Mouse (Mus musculus): Measurements from ENCODE around the gene Nagpa. TPM values are rescaled to one million over a fixed set of nuclear protein-coding genes. Genes with fewer than 3 reads are reported as not detected.

The Nagpa gene
- 13.2 and 14.6 TPM in 2 replicates for polyA plus RNA-seq (2015; fragmentation: Nextera tagmentation; extraction: Ambion mirVana)

DNA sequence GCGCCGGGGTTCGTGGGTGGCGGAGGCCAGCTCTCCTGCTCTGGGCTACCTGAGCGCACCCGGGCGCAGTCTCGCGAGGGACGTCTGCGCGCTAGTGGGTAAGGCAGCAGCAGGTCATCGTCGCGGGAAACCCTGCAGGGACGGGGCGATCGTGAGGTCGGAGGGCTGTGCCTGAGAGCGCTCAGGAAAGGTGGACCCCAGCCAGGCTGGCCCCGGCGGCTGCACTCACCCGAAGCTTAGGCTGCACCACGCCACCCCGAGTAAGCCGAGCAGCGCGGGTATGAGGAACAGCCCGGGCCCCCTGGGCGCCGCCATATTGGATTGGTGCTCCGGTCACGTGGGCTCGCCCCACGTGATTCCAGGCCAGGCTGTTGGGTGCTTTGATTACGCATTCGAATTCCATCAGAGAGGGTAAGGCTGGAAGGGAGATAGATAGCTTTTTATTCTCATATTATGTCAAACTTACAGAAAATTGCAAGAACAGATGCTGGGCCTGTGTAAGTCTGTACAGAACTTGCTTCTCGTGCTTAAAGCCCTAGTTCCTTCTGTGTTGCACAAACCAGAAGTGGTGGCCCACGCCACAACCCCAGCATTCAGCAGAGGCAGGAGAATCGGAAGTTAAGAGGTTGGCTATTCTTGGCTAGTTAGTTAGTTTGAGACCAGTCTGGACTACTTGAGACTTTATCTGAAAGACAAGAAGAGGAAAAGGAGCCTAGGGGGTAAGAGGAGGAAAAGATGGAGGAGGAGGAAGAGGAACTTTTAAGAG lies at the start of gene Nagpa:
TSS of gene Nagpa (minus strand) at position 345 of the 766 bp plus-strand sequence.

DNA sequence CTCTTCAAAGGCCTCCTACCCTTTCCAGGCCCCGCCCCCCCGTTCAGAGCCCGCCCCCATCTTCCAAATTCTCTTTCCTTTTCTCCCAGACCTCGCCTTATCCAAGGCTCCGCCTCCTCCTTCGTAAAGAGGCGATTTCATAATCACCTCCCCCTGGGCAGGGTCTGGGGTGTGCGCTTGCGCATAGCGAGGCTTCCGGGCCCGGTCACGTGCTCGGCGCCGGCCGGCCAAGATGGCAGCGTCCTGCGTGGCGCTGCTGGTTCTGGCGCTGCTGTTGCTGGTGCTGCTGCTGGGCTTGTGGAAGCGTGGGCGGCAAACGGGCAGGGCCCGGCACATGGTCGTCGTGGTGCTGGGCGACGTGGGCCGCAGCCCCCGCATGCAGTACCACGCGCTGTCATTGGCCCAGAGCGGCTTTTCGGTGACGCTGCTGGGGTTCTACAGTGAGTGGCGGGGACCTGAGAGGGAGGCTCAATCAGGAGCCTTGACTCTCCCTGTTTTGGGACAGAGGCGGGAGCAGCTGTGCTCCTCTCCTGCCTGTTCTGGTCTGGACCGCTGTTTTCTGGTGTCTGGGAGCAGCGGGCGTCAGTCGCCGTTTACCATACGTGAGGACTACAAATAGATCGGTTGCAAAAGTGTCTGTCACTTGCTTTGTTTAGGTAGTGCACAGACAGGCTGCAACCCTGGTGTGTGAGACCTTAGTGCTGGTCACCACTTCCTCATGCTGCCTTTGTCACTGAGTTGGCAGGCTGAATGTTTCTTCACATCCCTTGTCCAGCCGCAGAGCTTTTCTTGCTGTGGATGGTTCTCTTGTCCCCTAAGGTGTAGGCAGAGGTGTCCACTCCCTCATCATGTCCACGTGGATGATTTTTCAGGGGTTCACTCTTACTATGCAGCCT lies 29.9 kb upstream of the Nagpa start, which contains the start of gene Alg1:
TSS of gene Alg1 (plus strand) at position 204 of the 896 bp plus-strand sequence.

DNA sequence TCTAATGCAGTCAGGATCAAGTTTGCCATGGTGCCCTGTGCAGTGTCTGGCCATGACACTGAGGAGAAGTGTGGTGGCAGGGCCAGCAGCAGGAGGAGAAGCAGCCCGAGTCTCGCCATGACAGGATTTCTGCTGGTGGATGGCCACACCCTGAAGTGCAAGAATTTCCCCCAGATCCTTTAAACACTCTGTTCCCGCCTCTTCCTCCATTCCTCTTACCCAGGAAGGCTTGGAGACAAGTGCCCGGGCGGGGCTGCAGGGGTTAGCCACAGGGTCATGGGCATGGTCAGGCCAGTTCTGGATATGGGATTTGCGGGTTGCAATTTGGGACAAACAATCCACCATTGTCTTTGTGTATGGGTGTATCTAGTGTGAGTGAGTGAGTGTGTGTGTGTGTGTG lies 18.3 kb upstream of the Nagpa start, which contains the start of gene AU021092:
TSS of gene AU021092 (minus strand) at position 160 of the 400 bp plus-strand sequence.

DNA sequence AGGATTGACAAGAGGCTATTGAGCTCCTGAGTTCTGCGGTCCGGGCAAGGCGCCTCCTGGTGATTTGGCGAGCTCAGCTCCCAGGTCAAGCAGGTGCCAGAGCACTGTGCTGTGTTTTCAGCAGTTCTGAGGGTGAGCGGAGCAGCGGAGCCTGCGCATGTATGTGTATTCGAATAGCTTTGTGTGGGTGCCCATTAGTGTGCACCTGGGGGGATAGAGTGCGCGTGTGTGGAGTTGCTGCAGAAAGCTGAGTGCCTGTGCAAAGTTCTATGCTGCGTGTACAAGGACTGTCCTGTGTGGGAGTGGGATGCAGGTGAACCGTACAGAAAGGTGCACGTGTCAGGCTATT lies 56.8 kb downstream of the Nagpa start, which contains the start of gene Sec14l5:
TSS of gene Sec14l5 (plus strand) at position 73 of the 349 bp plus-strand sequence.

Other genes with a start within 250 kb of the Nagpa start
- gene Anks3, start 239.8 kb downstream of the Nagpa start, polyA plus RNA-seq (2015; fragmentation: Nextera tagmentation; extraction: Ambion mirVana) = 18.0 and 23.1 TPM in 2 replicates
- gene Sept12, start 206.2 kb downstream of the Nagpa start, polyA plus RNA-seq (2015; fragmentation: Nextera tagmentation; extraction: Ambion mirVana) = 0.11 TPM in 1 of 2 replicates, not detected in the other
- gene Smim22, start 196.7 kb downstream of the Nagpa start, polyA plus RNA-seq (2015; fragmentation: Nextera tagmentation; extraction: Ambion mirVana) = 1.1 and 1.8 TPM in 2 replicates
- 41.5 and 49.4 TPM in 2 replicates for gene Rogdi, start 190.5 kb downstream of the Nagpa start, polyA plus RNA-seq (2015; fragmentation: Nextera tagmentation; extraction: Ambion mirVana)
- 44.9 and 52.4 TPM in 2 replicates for gene Glyr1, start 154.1 kb downstream of the Nagpa start, polyA plus RNA-seq (2015; fragmentation: Nextera tagmentation; extraction: Ambion mirVana)
- 16.3 and 16.7 TPM in 2 replicates for gene Ubn1, start 154.0 kb downstream of the Nagpa start, polyA plus RNA-seq (2015; fragmentation: Nextera tagmentation; extraction: Ambion mirVana)
- gene Ppl, start 71.6 kb downstream of the Nagpa start, polyA plus RNA-seq (2015; fragmentation: Nextera tagmentation; extraction: Ambion mirVana) = 0.91 and 1.3 TPM in 2 replicates
- gene Sec14l5, start 56.9 kb downstream of the Nagpa start, polyA plus RNA-seq (2015; fragmentation: Nextera tagmentation; extraction: Ambion mirVana) = 0.04 TPM in 1 of 2 replicates, not detected in the other
- 11.2 and 13.8 TPM in 2 replicates for gene AU021092, start 18.3 kb upstream of the Nagpa start, polyA plus RNA-seq (2015; fragmentation: Nextera tagmentation; extraction: Ambion mirVana)
- 15.1 and 17.8 TPM in 2 replicates for gene Alg1, start 29.6 kb upstream of the Nagpa start, polyA plus RNA-seq (2015; fragmentation: Nextera tagmentation; extraction: Ambion mirVana)
- 12.7 and 15.8 TPM in 2 replicates for gene Eef2kmt, start 52.0 kb upstream of the Nagpa start, polyA plus RNA-seq (2015; fragmentation: Nextera tagmentation; extraction: Ambion mirVana)

Measured in spleen, postnatal 0 days (tissue).